Mouse (Mus musculus): ENCODE measurements around the gene Cpa4. TPM values are rescaled to one million over a fixed set of nuclear protein-coding genes. Genes with fewer than 3 reads are reported as not detected.

Cpa4 gene
- polyA plus RNA-seq, 1 experiment: 0.16 TPM

GRCm38 (mm10) chr6:30569331-30569730 lies 1.2 kb downstream of the Cpa4 start:
- 83% methylated on average over 10 of the region's 10 CpGs for WGBS
- H3K4me1 ChIP-seq (ENCODE audit: control insufficient read depth, insufficient read depth, low read length): no peaks in the 10 kb centered on the region; the same call in 1 of the 2 replicates
- TF ChIP-seq CTCF (IDR thresholded peaks at IDR 0.05; ENCODE audit: borderline replicate concordance, insufficient read depth, low read depth, low read length) (no peak), POLR2A (IDR thresholded peaks at IDR 0.05; ENCODE audit: borderline replicate concordance, insufficient read depth, low read length) (no peak)
- H3K4me3 ChIP-seq (replicated peaks; ENCODE audit: insufficient read depth, low read depth, low read length): no peak overlapping the region
- no peak overlapping the region for H3K27ac ChIP-seq (ENCODE audit: insufficient read depth, low read length)
- DNase-seq: no peak
- H3K27me3 ChIP-seq (ENCODE audit: control insufficient read depth, insufficient read depth, low read length): no peaks in the 10 kb centered on the region

GRCm38 (mm10) chr6:30570012-30570411 lies 1.8 kb downstream of the Cpa4 start:
- no peaks in the 10 kb centered on the region for H3K27me3 ChIP-seq (ENCODE audit: control insufficient read depth, insufficient read depth, low read length)
- 88% methylated on average over 5 of the region's 5 CpGs for WGBS
- no peak for DNase-seq
- H3K4me3 ChIP-seq (replicated peaks; ENCODE audit: insufficient read depth, low read depth, low read length): no peak overlapping the region
- TF ChIP-seq POLR2A (IDR thresholded peaks at IDR 0.05; ENCODE audit: borderline replicate concordance, insufficient read depth, low read length) (no peak), CTCF (IDR thresholded peaks at IDR 0.05; ENCODE audit: borderline replicate concordance, insufficient read depth, low read depth, low read length) (no peak)
- H3K4me1 ChIP-seq (ENCODE audit: control insufficient read depth, insufficient read depth, low read length): no peaks in the 10 kb centered on the region; the same call in 1 of the 2 replicates
- no peak overlapping the region for H3K27ac ChIP-seq (ENCODE audit: insufficient read depth, low read length)

- no peaks in the 10 kb centered on the region for H3K27me3 ChIP-seq (ENCODE audit: control insufficient read depth, insufficient read depth, low read length)
- no peak overlapping the region for H3K4me3 ChIP-seq (replicated peaks; ENCODE audit: insufficient read depth, low read depth, low read length)
- no peaks in the 10 kb centered on the region; the same call in 1 of the 2 replicates for H3K4me1 ChIP-seq (ENCODE audit: control insufficient read depth, insufficient read depth, low read length)
- TF ChIP-seq POLR2A (IDR thresholded peaks at IDR 0.05; ENCODE audit: borderline replicate concordance, insufficient read depth, low read length): no peak
- TF ChIP-seq CTCF (IDR thresholded peaks at IDR 0.05; ENCODE audit: borderline replicate concordance, insufficient read depth, low read depth, low read length): no peak
- H3K27ac ChIP-seq (ENCODE audit: insufficient read depth, low read length): no peak overlapping the region
- 28% methylated on average over 20 of the region's 20 CpGs for WGBS
- DNase-seq: no peak
Observed at GRCm38 (mm10) chr6:30572456-30573311, 4.5 kb downstream of the Cpa4 start.

- WGBS: 52% methylated on average over 5 of the region's 5 CpGs
- Histone ChIP-seq H3K27ac (ENCODE audit: insufficient read depth, low read length) (no peak overlapping the region), H3K4me3 (replicated peaks; ENCODE audit: insufficient read depth, low read depth, low read length) (no peak overlapping the region), H3K4me1 (ENCODE audit: control insufficient read depth, insufficient read depth, low read length) (no peaks in the 10 kb centered on the region; the same call in 1 of the 2 replicates), H3K27me3 (ENCODE audit: control insufficient read depth, insufficient read depth, low read length) (no peaks in the 10 kb centered on the region)
- TF ChIP-seq POLR2A (IDR thresholded peaks at IDR 0.05; ENCODE audit: borderline replicate concordance, insufficient read depth, low read length) (no peak), CTCF (IDR thresholded peaks at IDR 0.05; ENCODE audit: borderline replicate concordance, insufficient read depth, low read depth, low read length) (no peak)
- no peak for DNase-seq
Observed at GRCm38 (mm10) chr6:30573380-30573779, 5.2 kb downstream of the Cpa4 start.

- Histone ChIP-seq H3K4me1 (ENCODE audit: control insufficient read depth, insufficient read depth, low read length) (no peaks in the 10 kb centered on the region; the same call in 1 of the 2 replicates), H3K4me3 (replicated peaks; ENCODE audit: insufficient read depth, low read depth, low read length) (no peak overlapping the region), H3K27ac (ENCODE audit: insufficient read depth, low read length) (no peak overlapping the region), H3K27me3 (ENCODE audit: control insufficient read depth, insufficient read depth, low read length) (no peaks in the 10 kb centered on the region)
- 72% methylated on average over 1 of the region's 1 CpGs for WGBS
- DNase-seq: no peak
- TF ChIP-seq CTCF (IDR thresholded peaks at IDR 0.05; ENCODE audit: borderline replicate concordance, insufficient read depth, low read depth, low read length): no peak
- TF ChIP-seq POLR2A (IDR thresholded peaks at IDR 0.05; ENCODE audit: borderline replicate concordance, insufficient read depth, low read length): no peak
Observed at GRCm38 (mm10) chr6:30574945-30575344, 6.8 kb downstream of the Cpa4 start.

GRCm38 (mm10) chr6:30576477-30577203 lies 8.5 kb downstream of the Cpa4 start:
- TF ChIP-seq POLR2A (IDR thresholded peaks at IDR 0.05; ENCODE audit: borderline replicate concordance, insufficient read depth, low read length): no peak
- no peak for TF ChIP-seq CTCF (IDR thresholded peaks at IDR 0.05; ENCODE audit: borderline replicate concordance, insufficient read depth, low read depth, low read length)
- Histone ChIP-seq H3K4me1 (ENCODE audit: control insufficient read depth, insufficient read depth, low read length) (no peaks in the 10 kb centered on the region; the same call in 1 of the 2 replicates), H3K4me3 (replicated peaks; ENCODE audit: insufficient read depth, low read depth, low read length) (no peak overlapping the region)

GRCm38 (mm10) chr6:30579961-30580840 lies 12.0 kb downstream of the Cpa4 start:
- no peak for DNase-seq
- TF ChIP-seq CTCF (IDR thresholded peaks at IDR 0.05; ENCODE audit: borderline replicate concordance, insufficient read depth, low read depth, low read length) (no peak), POLR2A (IDR thresholded peaks at IDR 0.05; ENCODE audit: borderline replicate concordance, insufficient read depth, low read length) (no peak)
- WGBS: 72% methylated on average over 17 of the region's 17 CpGs

More at GRCm38 (mm10) chr6:30576477-30577203, 8.5 kb downstream of the Cpa4 start:
- no peak for DNase-seq
- no peak overlapping the region for H3K27ac ChIP-seq (ENCODE audit: insufficient read depth, low read length)
- WGBS: 85% methylated on average over 17 of the region's 17 CpGs
- H3K27me3 ChIP-seq (ENCODE audit: control insufficient read depth, insufficient read depth, low read length): no peaks in the 10 kb centered on the region

More at GRCm38 (mm10) chr6:30579961-30580840, 12.0 kb downstream of the Cpa4 start:
- no peaks in the 10 kb centered on the region for H3K4me1 ChIP-seq (ENCODE audit: control insufficient read depth, insufficient read depth, low read length)
- no peak overlapping the region for H3K4me3 ChIP-seq (replicated peaks; ENCODE audit: insufficient read depth, low read depth, low read length)
- H3K27me3 ChIP-seq (ENCODE audit: control insufficient read depth, insufficient read depth, low read length): no peaks in the 10 kb centered on the region
- no peak overlapping the region for H3K27ac ChIP-seq (ENCODE audit: insufficient read depth, low read length)
